Mouse (Mus musculus) CH12.LX (cell line): ENCODE measurements around the gene Sptbn4. TPM values are rescaled to one million over a fixed set of nuclear protein-coding genes. Genes with fewer than 3 reads are reported as not detected.

Experiments
- DNase-seq: peaks from one replicate; pipeline ENCODE4 v3.0.0-alpha.2; 2013; ENCODE audit errors: extremely low read depth
- H3K27ac ChIP-seq: 2 replicates; pipeline ENCODE4 v1.5.1; 2012; ENCODE audit warnings: low read depth, mild to moderate bottlenecking, control low read depth, moderate library complexity; ENCODE audit not compliant: insufficient read depth
- H3K27me3 ChIP-seq: replicated peaks from 2 replicates; pipeline ENCODE3; 2012; ENCODE audit warnings: inconsistent platforms
- H3K36me3 ChIP-seq, 2 experiments: replicated peaks in 1 of 2; 2 replicates each; pipeline versions ENCODE3 to v1.6.1; 2012; ENCODE audit warnings: inconsistent platforms in 1 of 2, low read length in 1 of 2, mild to moderate bottlenecking in 1 of 2, mixed read lengths in 1 of 2, moderate library complexity in 1 of 2; ENCODE audit not compliant: control insufficient read depth in 1 of 2, insufficient read depth in 1 of 2
- H3K4me1 ChIP-seq, 2 experiments: 2 replicates each; pipeline ENCODE4 v1.6.1; 2012; ENCODE audit warnings: inconsistent platforms in 1 of 2, moderate library complexity in 1 of 2; ENCODE audit not compliant: insufficient read depth in 2 of 2, control insufficient read depth in 1 of 2
- H3K4me2 ChIP-seq: 2 replicates; pipeline ENCODE4 v1.6.1; 2012; ENCODE audit warnings: low read depth, mild to moderate bottlenecking, control low read depth; ENCODE audit not compliant: poor library complexity, insufficient read depth, severe bottlenecking
- H3K4me3 ChIP-seq, 3 experiments: fragments of 150-350 bp in 1 of 3; sonication (generic) in 1 of 3; replicated peaks in 1 of 3; 2 replicates each; pipeline versions ENCODE3 to v1.5.1; 2011 to 2012; ENCODE audit warnings: low read depth in 2 of 3, low read length in 2 of 3, mild to moderate bottlenecking in 2 of 3, moderate library complexity in 2 of 3, control low read depth in 1 of 3, improper control_type of control experiment in 1 of 3, inconsistent platforms in 1 of 3, mixed read lengths in 1 of 3; ENCODE audit not compliant: poor library complexity in 1 of 3
- H3K79me2 ChIP-seq: replicated peaks from 2 replicates; pipeline ENCODE4 v1.6.1; 2012; ENCODE audit warnings: mild to moderate bottlenecking, moderate library complexity; ENCODE audit not compliant: control insufficient read depth, poor library complexity, insufficient read depth, severe bottlenecking; ENCODE audit errors: extremely low read depth
- H3K9ac ChIP-seq: 2 replicates; pipeline ENCODE4 v1.6.1; 2012; ENCODE audit warnings: low read depth, mild to moderate bottlenecking, control low read depth, moderate library complexity; ENCODE audit not compliant: insufficient read depth
- H3K9me3 ChIP-seq: replicated peaks from 2 replicates; pipeline ENCODE3; 2012; ENCODE audit warnings: low read length, inconsistent platforms, mixed read lengths
- BHLHE40 ChIP-seq: IDR thresholded peaks from 2 replicates; pipeline ENCODE4 v1.6.1; 2011; ENCODE audit warnings: mild to moderate bottlenecking, low read depth, low read length, improper control_type of control experiment
- CHD1 ChIP-seq: IDR thresholded peaks from 2 replicates; pipeline ENCODE4 v1.6.1; 2012; ENCODE audit warnings: low read depth, low read length, improper control_type of control experiment, inconsistent platforms
- CHD2 ChIP-seq: IDR thresholded peaks from 2 replicates; pipeline ENCODE4 v1.6.1; 2011; ENCODE audit warnings: low read length, improper control_type of control experiment
- EP300 ChIP-seq: IDR thresholded peaks from 2 replicates; pipeline ENCODE4 v1.6.1; 2011; ENCODE audit warnings: low read length, improper control_type of control experiment
- ETS1 ChIP-seq: conservative IDR thresholded peaks from 2 replicates; pipeline ENCODE4 v1.6.1; 2012; ENCODE audit warnings: low read depth, mild to moderate bottlenecking, inconsistent platforms, low read length, improper control_type of control experiment, moderate library complexity
- IRF4 ChIP-seq: IDR thresholded peaks from 2 replicates; pipeline ENCODE4 v1.6.1; 2014; ENCODE audit warnings: low read depth, mild to moderate bottlenecking, inconsistent platforms, low read length, improper control_type of control experiment
- MXI1 ChIP-seq: IDR thresholded peaks from 2 replicates; pipeline ENCODE4 v1.6.1; 2011; ENCODE audit warnings: mild to moderate bottlenecking, low read depth, low read length, improper control_type of control experiment
- NRF1 ChIP-seq: IDR thresholded peaks from 2 replicates; pipeline ENCODE4 v1.6.1; 2014; ENCODE audit warnings: low read depth, mild to moderate bottlenecking, inconsistent platforms, low read length, improper control_type of control experiment, moderate library complexity
- POLR2A ChIP-seq: IDR thresholded peaks from 2 replicates; pipeline ENCODE4 v1.6.1; 2011; ENCODE audit warnings: low read depth, mild to moderate bottlenecking, improper control_type of control experiment, low read length
- RCOR1 ChIP-seq: conservative IDR thresholded peaks from 2 replicates; pipeline ENCODE4 v1.6.1; 2012; ENCODE audit warnings: low read depth, mild to moderate bottlenecking, inconsistent platforms, low read length, improper control_type of control experiment
- SIN3A ChIP-seq: IDR thresholded peaks from 2 replicates; pipeline ENCODE4 v1.6.1; 2012; ENCODE audit warnings: low read length, improper control_type of control experiment, inconsistent platforms
- TCF12 ChIP-seq: IDR thresholded peaks from 2 replicates; pipeline ENCODE4 v1.6.1; 2014; ENCODE audit warnings: low read depth, mild to moderate bottlenecking, inconsistent platforms, low read length, improper control_type of control experiment
- ZKSCAN1 ChIP-seq: IDR thresholded peaks from 2 replicates; pipeline ENCODE4 v1.6.1; 2012; ENCODE audit warnings: low read depth, inconsistent platforms, low read length, improper control_type of control experiment, borderline replicate concordance
- ZNF384 ChIP-seq: IDR thresholded peaks from 2 replicates; pipeline ENCODE4 v1.6.1; 2012; ENCODE audit warnings: low read depth, low read length, improper control_type of control experiment, inconsistent platforms
- dilution Hi-C: fragments of 300-500 bp; cut with MboI; formaldehyde crosslinking; loops from 2 replicates; pipeline ENCODE4 v1.14.3; 2020; ENCODE audit warnings: low sequenced_read_pairs; ENCODE audit not compliant: extremely low pct_unique_long_range_greater_than_20kb, extremely low pct_ligation_motif_present
- in situ Hi-C: fragments of 300-500 bp; cut with MboI; formaldehyde crosslinking; loops from 3 replicates; pipeline ENCODE4 v1.14.3; 2019; ENCODE audit warnings: low sequenced_read_pairs, low pct_ligation_motif_present, low pct_unique_long_range_greater_than_20kb, mixed read lengths
- polyA plus RNA-seq: library from polyadenylated mRNA; unstranded; fragments of >175 nt; gene quantifications from 2 replicates; pipeline ENCODE4 v1.2.1, GENCODE M21; 2012; ENCODE audit warnings: low read depth; ENCODE audit not compliant: insufficient read length
- total RNA-seq, 2 experiments: library from RNA; depleted of rRNA; stranded (reverse); fragments of 300-350 nt in 1 of 2; fragments of >200 nt in 1 of 2; gene quantifications; 2 replicates each; pipeline ENCODE4 v1.2.3; 2012 to 2014

Gene Sptbn4
- total and polyA plus RNA-seq, 3 experiments, result 0.21 to 0.38 (median 0.24) TPM

GRCm38 (mm10) chr7:27331854-27332253, 115.6 kb downstream of the Sptbn4 start:
- H3K4me3 ChIP-seq, result peak overlapping the region; percentile 44 to 66 (median 44)
- H3K79me2 ChIP-seq, result no peaks in the 10 kb centered on the region

DNA sequence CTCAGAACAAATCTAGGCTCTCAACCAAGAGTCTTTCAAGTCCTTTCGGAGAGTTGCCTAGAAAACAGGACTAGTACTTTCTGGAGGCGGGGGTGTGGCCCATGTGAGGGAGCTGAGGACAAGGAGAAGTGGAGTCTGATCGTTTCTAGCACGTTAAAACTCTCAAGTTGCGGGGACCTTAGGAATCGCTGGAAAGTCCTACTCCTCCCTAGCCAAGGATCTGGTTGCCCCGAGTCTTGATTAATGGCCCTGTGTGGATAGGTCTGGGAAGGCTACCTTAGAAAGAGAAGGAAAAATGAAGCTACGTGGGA, 116.0 kb downstream of the Sptbn4 start:
- Histone ChIP-seq H3K27ac (peak overlapping the region; percentile 70; the same call in 1 of the 2 replicates), H3K9ac (peak overlapping the region; percentile 50; the same call in 1 of the 2 replicates), H3K9me3 (no peaks in the 10 kb centered on the region), H3K4me3 (peak overlapping the region; percentile 4 to 66 (median 50)), H3K79me2 (no peaks in the 10 kb centered on the region), H3K4me1 (peaks cover 4 to 37% of the 10 kb centered on the region in 2 experiments), H3K27me3 (peaks cover 42% of the 10 kb centered on the region), H3K4me2 (peak overlapping the region; percentile 83), H3K36me3 (no peaks in the 10 kb centered on the region)
- DNase-seq, result no peak
- dilution Hi-C loops (no loop called here), in situ Hi-C loops (loop anchor here (10.0 kb wide), 1 partner anchor 193 kb away; the partner anchor contains the start of gene Hipk4)
- no peak for TF ChIP-seq IRF4
- no peak for TF ChIP-seq TCF12
- TF ChIP-seq CHD1, result no peak
- TF ChIP-seq NRF1, result 0 out of 2 replicates have a peak, but pooled peaks have one; percentile 10
- peak; percentile 39; the same call in 1 of the 2 replicates for TF ChIP-seq MXI1
- no peak for TF ChIP-seq RCOR1
- TF ChIP-seq EP300, result peak; percentile 18; the same call in 1 of the 2 replicates
- TF ChIP-seq CHD2, result peak; percentile 37; the same call in 1 of the 2 replicates

More at GRCm38 (mm10) chr7:27331854-27332253, 115.6 kb downstream of the Sptbn4 start:
- Histone ChIP-seq H3K36me3 (no peaks in the 10 kb centered on the region), H3K27ac (peak overlapping the region; percentile 70; the same call in 1 of the 2 replicates), H3K9me3 (no peaks in the 10 kb centered on the region), H3K4me1 (peaks cover 4 to 37% of the 10 kb centered on the region in 2 experiments), H3K27me3 (peaks cover 44% of the 10 kb centered on the region), H3K9ac (peak overlapping the region; percentile 50; the same call in 1 of the 2 replicates), H3K4me2 (peak overlapping the region; percentile 83)
- TF ChIP-seq RCOR1 (no peak), TCF12 (no peak), ZNF384 (peak; percentile 74), MXI1 (no peak; the same call in 1 of the 2 replicates)
- dilution Hi-C loops (no loop called here), in situ Hi-C loops (loop anchor here (10.0 kb wide), 1 partner anchor 193 kb away; the partner anchor contains the start of gene Hipk4)
- DNase-seq, result no peak

DNA sequence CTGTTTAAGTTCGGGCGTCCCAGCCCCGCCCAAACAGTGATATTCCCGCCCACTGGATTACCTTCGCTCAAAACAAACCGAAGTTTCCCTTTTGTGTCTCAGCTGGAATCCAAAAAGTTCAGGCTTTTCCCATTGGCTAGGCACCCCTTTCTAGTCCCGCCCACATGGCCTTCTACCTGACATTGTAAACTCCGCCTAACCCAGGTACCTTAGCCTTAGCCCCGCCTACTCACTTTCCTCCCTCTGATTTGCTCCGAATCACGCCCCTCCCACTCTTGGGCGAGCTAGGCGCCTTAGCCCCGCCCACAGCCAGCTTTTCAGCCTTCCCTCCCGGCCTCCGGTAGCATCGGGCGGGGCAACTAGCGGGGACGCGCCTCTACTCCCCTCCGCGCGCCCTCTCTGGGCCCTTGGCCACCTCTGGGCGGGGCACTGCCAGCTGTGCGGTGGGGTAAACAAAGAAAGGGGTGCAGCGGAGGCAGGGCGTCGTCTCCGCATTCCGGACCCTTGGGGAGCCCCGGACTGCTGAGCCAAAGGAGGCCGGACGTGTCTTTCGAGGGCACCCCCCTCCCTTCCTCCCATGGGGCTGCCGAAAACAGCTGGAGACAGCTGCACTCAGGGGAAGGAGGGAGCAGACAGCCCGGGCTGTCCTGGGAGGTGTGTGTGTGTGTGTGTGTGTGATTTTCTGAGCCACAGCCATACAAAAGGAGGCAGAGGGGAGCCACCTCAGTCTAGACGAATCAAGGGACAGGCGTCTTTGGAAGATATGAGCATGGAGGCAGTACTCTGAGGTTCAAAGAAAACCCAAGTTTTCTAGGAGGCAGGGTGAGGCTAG, 116.6 kb downstream of the Sptbn4 start:
- H3K27me3 ChIP-seq, result peaks cover 39% of the 10 kb centered on the region
- H3K79me2 ChIP-seq, result no peaks in the 10 kb centered on the region
- peak overlapping the region; percentile 50 to 66 (median 56) for H3K4me3 ChIP-seq
- peaks cover 4 to 37% of the 10 kb centered on the region in 2 experiments for H3K4me1 ChIP-seq
- no peak for TF ChIP-seq MXI1
- 0 out of 2 replicates have a peak, but pooled peaks have one; percentile 47 for TF ChIP-seq CHD2
- TF ChIP-seq ZKSCAN1, result no peak
- TF ChIP-seq BHLHE40, result 0 out of 2 replicates have a peak, but pooled peaks have one; percentile 23
- TF ChIP-seq TCF12, result peak; percentile 14; the same call in 1 of the 2 replicates
- peak; percentile 83 for TF ChIP-seq ETS1
- peak; percentile 60 for TF ChIP-seq SIN3A
- peak; percentile 42 for TF ChIP-seq POLR2A
- in situ Hi-C loops, result loop anchor here (10.0 kb wide), 1 partner anchor 194 kb away; the partner anchor contains the start of gene Hipk4
- no peaks in the 10 kb centered on the region for H3K36me3 ChIP-seq
- peak overlapping the region; percentile 83 for H3K4me2 ChIP-seq
- dilution Hi-C loops, result no loop called here
- peak overlapping the region; percentile 50; the same call in 1 of the 2 replicates for H3K9ac ChIP-seq
- H3K27ac ChIP-seq, result peak overlapping the region; percentile 70
- DNase-seq, result peak; percentile 97
- no peaks in the 10 kb centered on the region for H3K9me3 ChIP-seq
